Mouse (Mus musculus) ES-E14 (cell line): ENCODE data around the gene Nptx1.

ENCODE experiments used
- CHD2 ChIP-seq: IDR thresholded peaks from 2 replicates; pipeline ENCODE4 v1.6.1; 2014; ENCODE audit warnings: mild to moderate bottlenecking, low read depth, low read length, inconsistent platforms
- HCFC1 ChIP-seq: IDR thresholded peaks from 2 replicates; pipeline ENCODE4 v1.6.1; 2012; ENCODE audit warnings: low read length, inconsistent platforms, borderline replicate concordance; ENCODE audit not compliant: insufficient read depth
- MAFK ChIP-seq: IDR thresholded peaks from 2 replicates; pipeline ENCODE4 v1.6.1; 2014; ENCODE audit warnings: mild to moderate bottlenecking, low read depth, low read length, inconsistent platforms; ENCODE audit not compliant: insufficient read depth
- ZC3H11A ChIP-seq: IDR thresholded peaks from 2 replicates; pipeline ENCODE4 v1.6.1; 2012; ENCODE audit warnings: low read depth, mild to moderate bottlenecking, inconsistent platforms, low read length, borderline replicate concordance
- ZNF384 ChIP-seq: IDR thresholded peaks from 2 replicates; pipeline ENCODE4 v1.6.1; 2012; ENCODE audit warnings: low read depth, low read length, inconsistent platforms

DNA sequence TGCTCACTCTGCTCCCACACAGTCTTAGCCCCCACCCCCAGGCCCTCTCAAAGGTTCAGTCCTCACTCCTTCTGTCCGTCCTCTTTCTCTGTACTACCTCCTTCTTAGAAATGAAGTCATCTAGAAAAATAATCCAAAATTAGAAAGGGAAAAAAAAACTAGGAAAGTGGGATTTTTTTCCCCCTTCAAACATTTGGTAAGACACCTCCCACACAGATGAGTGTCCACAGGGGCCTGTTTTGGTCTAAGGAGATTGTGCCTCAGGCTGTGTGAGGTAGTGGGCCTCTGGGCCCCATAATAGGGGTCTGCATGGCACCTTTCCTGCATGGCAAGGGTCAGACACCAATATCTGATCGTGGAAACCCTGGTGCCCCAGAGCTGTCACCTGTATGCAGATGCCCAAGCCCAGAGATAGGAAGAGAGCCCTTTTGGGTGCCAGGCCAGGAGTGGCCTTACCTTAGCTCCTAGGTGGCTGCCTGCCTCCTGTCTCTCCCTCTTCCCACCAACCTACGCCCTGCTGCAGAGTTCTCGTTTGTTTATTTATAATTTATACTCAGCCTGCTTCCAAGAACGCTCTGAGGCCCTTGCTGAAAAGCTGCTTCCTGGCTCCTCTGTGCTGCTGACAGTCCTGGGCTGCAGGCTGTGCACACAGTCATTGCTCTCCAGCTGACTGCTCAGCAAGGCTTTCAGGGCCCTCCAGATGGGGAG lies 27.4 kb downstream of the Nptx1 start:
- TF ChIP-seq MAFK = no peak
- TF ChIP-seq ZC3H11A = no peak
- no peak for TF ChIP-seq CHD2
- TF ChIP-seq ZNF384 = no peak
- no peak for TF ChIP-seq HCFC1
